Mouse (Mus musculus): ENCODE measurements around the gene Mrps35. TPM values are rescaled to one million over a fixed set of nuclear protein-coding genes. Genes with fewer than 3 reads are reported as not detected.
A peak's percentile ranks its signal among the peaks of the same experiment; 100 is the strongest.

Mrps35 gene
- polyA plus RNA-seq, 1 experiment from 2014 or later: 119 TPM

- H3K9ac ChIP-seq (ENCODE audit: low read length): no peak overlapping the region
- ATAC-seq: no peak
- H3K9me3 ChIP-seq (replicated peaks; ENCODE audit: control insufficient read depth, low read length): no peaks in the 10 kb centered on the region
- H3K4me1 ChIP-seq (ENCODE audit: control insufficient read depth, insufficient read depth, low read length): peaks cover 4% of the 10 kb centered on the region
- H3K4me3 ChIP-seq (ENCODE audit: low read depth, low read length): no peak overlapping the region
- no peak overlapping the region for H3K27ac ChIP-seq (ENCODE audit: low read depth, low read length)
- DNase-seq (ENCODE audit: low spot score): no peak
- H3K36me3 ChIP-seq (ENCODE audit: control insufficient read depth, insufficient read depth, low read length): peaks cover 56% of the 10 kb centered on the region
- no peaks in the 10 kb centered on the region for H3K27me3 ChIP-seq (replicated peaks; ENCODE audit: control insufficient read depth, insufficient read depth, low read length)
- 93% methylated on average over 10 of the region's 10 CpGs for WGBS
- no peak overlapping the region for H3K4me2 ChIP-seq (ENCODE audit: low read length)
Measured at GRCm38 (mm10) chr6:147064226-147064943, 21.8 kb downstream of the Mrps35 start.

- Histone ChIP-seq H3K9ac (ENCODE audit: low read length) (no peak overlapping the region), H3K4me2 (ENCODE audit: low read length) (no peak overlapping the region), H3K27me3 (replicated peaks; ENCODE audit: control insufficient read depth, insufficient read depth, low read length) (no peaks in the 10 kb centered on the region), H3K27ac (ENCODE audit: low read depth, low read length) (no peak overlapping the region), H3K36me3 (ENCODE audit: control insufficient read depth, insufficient read depth, low read length) (peaks cover 52% of the 10 kb centered on the region), H3K4me1 (ENCODE audit: control insufficient read depth, insufficient read depth, low read length) (peaks cover 4% of the 10 kb centered on the region), H3K9me3 (replicated peaks; ENCODE audit: control insufficient read depth, low read length) (no peaks in the 10 kb centered on the region), H3K4me3 (ENCODE audit: low read depth, low read length) (no peak overlapping the region)
- WGBS: 93% methylated on average over 6 of the region's 6 CpGs
- ATAC-seq: no peak
- DNase-seq (ENCODE audit: low spot score): no peak
Measured at GRCm38 (mm10) chr6:147064944-147065261, 22.3 kb downstream of the Mrps35 start.

DNA sequence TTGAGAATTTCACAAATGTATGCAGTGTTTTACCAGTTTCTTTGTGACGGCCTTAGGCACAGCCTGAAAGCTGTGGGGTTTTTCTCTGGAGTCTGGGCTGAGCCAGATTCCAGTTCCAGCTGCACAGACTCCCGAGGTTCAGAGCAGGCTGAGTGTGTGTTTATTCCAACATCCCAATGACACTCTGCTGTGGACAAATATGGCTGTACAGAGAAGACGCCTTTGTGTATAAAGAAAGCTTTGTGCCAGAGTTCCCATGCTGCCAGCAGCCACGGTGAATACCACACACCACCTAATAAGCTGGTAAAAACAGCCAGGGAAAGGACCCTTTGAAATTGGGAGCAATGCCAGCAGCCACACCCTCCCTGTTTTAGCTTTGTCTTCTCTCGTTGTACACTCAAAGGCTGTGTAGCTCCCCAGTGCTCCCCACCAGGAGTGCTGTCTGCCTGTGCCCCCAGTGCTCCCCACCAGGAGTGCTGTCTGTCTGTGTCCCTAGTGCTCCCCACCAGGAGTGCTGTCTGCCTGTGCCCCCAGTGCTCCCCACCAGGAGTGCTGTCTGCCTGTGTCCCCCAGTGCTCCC is 33.3 kb downstream of the Mrps35 start:
- no peaks in the 10 kb centered on the region for H3K4me1 ChIP-seq (ENCODE audit: control insufficient read depth, insufficient read depth, low read length)
- peak overlapping the region; percentile 58; the same call in 1 of the 2 replicates for H3K27ac ChIP-seq (ENCODE audit: low read depth, low read length)
- H3K4me3 ChIP-seq (ENCODE audit: low read depth, low read length): no peak overlapping the region
- WGBS: 12% methylated on average over 5 of the region's 5 CpGs
- DNase-seq (ENCODE audit: low spot score) (peak; percentile 67), ATAC-seq (peak; percentile 79)
- H3K9ac ChIP-seq (ENCODE audit: low read length): no peak overlapping the region
- H3K27me3 ChIP-seq (replicated peaks; ENCODE audit: control insufficient read depth, insufficient read depth, low read length): no peaks in the 10 kb centered on the region
- H3K4me2 ChIP-seq (ENCODE audit: low read length): no peak overlapping the region
- peaks cover 17% of the 10 kb centered on the region for H3K36me3 ChIP-seq (ENCODE audit: control insufficient read depth, insufficient read depth, low read length)
- no peaks in the 10 kb centered on the region for H3K9me3 ChIP-seq (replicated peaks; ENCODE audit: control insufficient read depth, low read length)

DNA sequence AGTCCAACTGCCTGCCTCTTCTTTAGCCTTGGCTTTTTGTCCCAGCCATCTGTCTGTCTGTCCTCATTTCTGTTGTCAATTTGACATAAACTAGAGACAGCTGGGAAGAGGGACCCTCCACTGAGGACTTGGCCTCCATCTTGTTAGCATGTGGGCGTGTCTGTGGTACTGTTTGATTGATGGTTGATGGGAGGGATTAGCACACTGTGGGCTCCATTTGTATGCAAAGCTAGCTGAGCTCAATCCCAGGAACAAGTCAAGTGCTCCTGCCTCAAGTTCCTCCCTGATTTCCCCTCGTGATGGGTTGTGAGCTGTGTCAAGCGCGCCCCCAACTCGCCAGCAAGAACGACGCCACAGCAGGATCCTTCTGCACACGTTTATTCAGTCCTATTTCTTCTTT is 34.3 kb downstream of the Mrps35 start:
- no peaks in the 10 kb centered on the region for H3K4me1 ChIP-seq (ENCODE audit: control insufficient read depth, insufficient read depth, low read length)
- ATAC-seq (peak; percentile 79), DNase-seq (ENCODE audit: low spot score) (peak; percentile 44)
- H3K4me2 ChIP-seq (ENCODE audit: low read length): no peak overlapping the region
- no peak overlapping the region for H3K27ac ChIP-seq (ENCODE audit: low read depth, low read length)
- no peaks in the 10 kb centered on the region for H3K9me3 ChIP-seq (replicated peaks; ENCODE audit: control insufficient read depth, low read length)
- H3K4me3 ChIP-seq (ENCODE audit: low read depth, low read length): no peak overlapping the region
- H3K27me3 ChIP-seq (replicated peaks; ENCODE audit: control insufficient read depth, insufficient read depth, low read length): no peaks in the 10 kb centered on the region
- peaks cover 8% of the 10 kb centered on the region; the same call in 1 of the 2 replicates for H3K36me3 ChIP-seq (ENCODE audit: control insufficient read depth, insufficient read depth, low read length)
- WGBS: 75% methylated on average over 8 of the region's 8 CpGs
- H3K9ac ChIP-seq (ENCODE audit: low read length): no peak overlapping the region

GRCm38 (mm10) chr6:147079919-147080318 is 37.4 kb downstream of the Mrps35 start:
- H3K27ac ChIP-seq (ENCODE audit: low read depth, low read length): no peak overlapping the region
- no peaks in the 10 kb centered on the region for H3K4me1 ChIP-seq (ENCODE audit: control insufficient read depth, insufficient read depth, low read length)
- H3K9ac ChIP-seq (ENCODE audit: low read length): no peak overlapping the region
- H3K4me2 ChIP-seq (ENCODE audit: low read length): no peak overlapping the region
- H3K27me3 ChIP-seq (replicated peaks; ENCODE audit: control insufficient read depth, insufficient read depth, low read length): no peaks in the 10 kb centered on the region
- no peaks in the 10 kb centered on the region for H3K9me3 ChIP-seq (replicated peaks; ENCODE audit: control insufficient read depth, low read length)
- no peaks in the 10 kb centered on the region for H3K36me3 ChIP-seq (ENCODE audit: control insufficient read depth, insufficient read depth, low read length)
- H3K4me3 ChIP-seq (ENCODE audit: low read depth, low read length): no peak overlapping the region
- DNase-seq (ENCODE audit: low spot score) (no peak), ATAC-seq (no peak)
- WGBS: 91% methylated on average over 10 of the region's 10 CpGs

- no peaks in the 10 kb centered on the region for H3K9me3 ChIP-seq (replicated peaks; ENCODE audit: control insufficient read depth, low read length)
- no peak overlapping the region for H3K4me2 ChIP-seq (ENCODE audit: low read length)
- no peaks in the 10 kb centered on the region for H3K36me3 ChIP-seq (ENCODE audit: control insufficient read depth, insufficient read depth, low read length)
- H3K9ac ChIP-seq (ENCODE audit: low read length): no peak overlapping the region
- peaks cover 10% of the 10 kb centered on the region for H3K4me1 ChIP-seq (ENCODE audit: control insufficient read depth, insufficient read depth, low read length)
- WGBS: 54% methylated on average over 7 of the region's 7 CpGs
- ATAC-seq (no peak), DNase-seq (ENCODE audit: low spot score) (no peak)
- H3K27me3 ChIP-seq (replicated peaks; ENCODE audit: control insufficient read depth, insufficient read depth, low read length): no peaks in the 10 kb centered on the region
- H3K27ac ChIP-seq (ENCODE audit: low read depth, low read length): no peak overlapping the region
- H3K4me3 ChIP-seq (ENCODE audit: low read depth, low read length): no peak overlapping the region
Measured at GRCm38 (mm10) chr6:147085398-147086040, 43.0 kb downstream of the Mrps35 start.

DNA sequence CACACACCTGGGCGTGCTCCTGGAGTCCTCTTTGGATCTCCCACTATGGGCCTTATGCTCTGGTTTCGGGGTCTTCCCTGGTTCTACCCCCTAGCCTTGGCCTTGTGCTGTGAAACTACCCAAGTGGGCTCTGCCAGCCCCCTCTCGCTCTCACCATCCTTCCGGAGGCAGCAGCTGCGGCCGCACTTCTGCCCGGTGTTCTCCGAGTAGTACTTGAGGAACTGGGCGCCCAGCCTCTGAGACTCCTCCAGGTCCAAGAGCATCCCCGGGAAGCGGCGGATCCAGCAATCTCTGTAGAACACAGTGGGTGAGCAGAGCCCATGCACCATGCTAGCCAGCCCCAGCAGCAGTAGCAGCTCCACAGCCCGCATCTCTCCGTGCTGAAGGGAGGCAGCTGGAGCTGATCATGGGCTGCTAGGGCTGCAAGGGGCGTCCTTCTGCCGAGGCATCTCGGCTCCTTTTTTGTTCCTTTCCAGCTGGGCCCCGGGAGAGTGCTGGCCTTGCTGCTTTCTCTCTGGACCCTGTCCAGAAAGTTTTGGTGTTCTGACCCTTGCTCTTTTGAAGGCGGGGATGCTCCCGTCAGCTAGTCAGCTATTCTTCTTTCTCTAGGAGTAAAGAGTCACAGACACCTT is 44.1 kb downstream of the Mrps35 start, which contains the start of gene Mansc4:
TSS of gene Mansc4 (minus strand) at position 439 of the 632 bp plus-strand sequence.
- peak; percentile 28; the same call in 1 of the 2 replicates for ATAC-seq
- WGBS: 4% methylated on average over 20 of the region's 20 CpGs
- peak within 1 kb of the TSS; percentile 59 for H3K9ac ChIP-seq (ENCODE audit: low read length)
- no peaks in the 10 kb centered on the region for H3K9me3 ChIP-seq (replicated peaks; ENCODE audit: control insufficient read depth, low read length)
- H3K4me1 ChIP-seq (ENCODE audit: control insufficient read depth, insufficient read depth, low read length): peaks cover 10% of the 10 kb centered on the region
- no peak within 1 kb of the TSS for H3K27ac ChIP-seq (ENCODE audit: low read depth, low read length)
- H3K27me3 ChIP-seq (replicated peaks; ENCODE audit: control insufficient read depth, insufficient read depth, low read length): no peaks in the 10 kb centered on the region
- peak within 1 kb of the TSS; percentile 55 for H3K4me2 ChIP-seq (ENCODE audit: low read length)
- no peaks in the 10 kb centered on the region for H3K36me3 ChIP-seq (ENCODE audit: control insufficient read depth, insufficient read depth, low read length)
- DNase-seq (ENCODE audit: low spot score): peak; percentile 48
- peak within 1 kb of the TSS; percentile 12 for H3K4me3 ChIP-seq (ENCODE audit: low read depth, low read length)

- DNase-seq (ENCODE audit: low spot score): no peak
- Histone ChIP-seq H3K4me1 (ENCODE audit: control insufficient read depth, insufficient read depth, low read length) (peaks cover 15% of the 10 kb centered on the region), H3K27me3 (replicated peaks; ENCODE audit: control insufficient read depth, insufficient read depth, low read length) (no peaks in the 10 kb centered on the region), H3K9ac (ENCODE audit: low read length) (no peak overlapping the region), H3K9me3 (replicated peaks; ENCODE audit: control insufficient read depth, low read length) (no peaks in the 10 kb centered on the region), H3K4me2 (ENCODE audit: low read length) (no peak overlapping the region), H3K4me3 (ENCODE audit: low read depth, low read length) (no peak overlapping the region), H3K36me3 (ENCODE audit: control insufficient read depth, insufficient read depth, low read length) (no peaks in the 10 kb centered on the region), H3K27ac (ENCODE audit: low read depth, low read length) (no peak overlapping the region)
- 54% methylated on average over 6 of the region's 7 CpGs for WGBS
- ATAC-seq: no peak
Measured at GRCm38 (mm10) chr6:147087736-147088135, 45.2 kb downstream of the Mrps35 start.
